ENCODE assay signal across 25 mouse cellular contexts in genomic region chr3:145778406-145778922, GRCm38 (mm10). TPM values are rescaled to one million over a fixed set of nuclear protein-coding genes. Genes with fewer than 3 reads are reported as not detected.
DNase-seq lines count a peak whose midpoint lies in the region; ATAC-seq and TF ChIP-seq lines count a peak whose summit lies in the region.
"Had no signal": no experiment of that assay in that cellular context is flagged by ENCODE, and none has a peak within 500 bp of the region (broad histone marks: within the 10 kb centered on the region; RNA-seq: fewer than 3 reads in every experiment).

No protein-coding gene starts in this region.

- H3K9me3 ChIP-seq in hindbrain, embryonic 16.5 days (ENCODE audit: control insufficient read depth, low read length) = no peaks in the 10 kb centered on the region
- H3K9me3 ChIP-seq in hindbrain, embryonic 11.5 days (ENCODE audit: control insufficient read depth, low read length) = no peaks in the 10 kb centered on the region
- H3K9me3 ChIP-seq in limb, embryonic 13.5 days = no peaks in the 10 kb centered on the region
- H3K9me3 ChIP-seq in limb, embryonic 10.5 days (replicated peaks) = no peaks in the 10 kb centered on the region
- no peaks in the 10 kb centered on the region for H3K9me3 ChIP-seq in embryonic facial prominence, embryonic 12.5 days
- H3K9me3 ChIP-seq in limb, embryonic 14.5 days (ENCODE audit: control insufficient read depth, low read length) = no peaks in the 10 kb centered on the region
- H3K9me3 ChIP-seq: forebrain, embryonic 12.5 days; hindbrain, embryonic 15.5 days; intestine, embryonic 15.5 days; midbrain, embryonic 15.5 days; neural tube, embryonic 12.5 days had no signal

- ATAC-seq in hindbrain, embryonic 16.5 days = peak; percentile 35; the same call in 1 of the 2 replicates
- no peak for ATAC-seq in hindbrain, embryonic 11.5 days (ENCODE audit: low FRiP score)
- no peak; the same call in 1 of the 2 replicates for ATAC-seq in limb, embryonic 13.5 days (ENCODE audit: low FRiP score, low read depth)
- no peak for ATAC-seq in embryonic facial prominence, embryonic 12.5 days (ENCODE audit: insufficient number of reproducible peaks, insufficient read depth, low FRiP score, low TSS enrichment)
- no peak for ATAC-seq in limb, embryonic 14.5 days (ENCODE audit: low FRiP score, low read depth)
- ATAC-seq: intestine, embryonic 15.5 days; midbrain, embryonic 15.5 days had no signal

- no peak for TF ChIP-seq POLR2A in limb, embryonic 14.5 days (IDR thresholded peaks at IDR 0.05; ENCODE audit: borderline replicate concordance, extremely low read depth, insufficient read depth, insufficient read length)

- peaks cover 2% of the 10 kb centered on the region; the same call in 1 of the 2 replicates for H3K4me1 ChIP-seq in hindbrain, embryonic 16.5 days (ENCODE audit: control insufficient read depth, insufficient read depth, low read depth, low read length)
- H3K4me1 ChIP-seq in hindbrain, embryonic 11.5 days (replicated peaks; ENCODE audit: control insufficient read depth, insufficient read depth, low read length) = 0 out of 2 replicates have a peak, but pooled peaks cover 2% of the 10 kb centered on the region
- peaks cover 24% of the 10 kb centered on the region for H3K4me1 ChIP-seq in limb, embryonic 13.5 days
- peaks cover 11% of the 10 kb centered on the region; the same call in 1 of the 2 replicates for H3K4me1 ChIP-seq in limb, embryonic 10.5 days
- peaks cover 14% of the 10 kb centered on the region; the same call in 1 of the 2 replicates for H3K4me1 ChIP-seq in embryonic facial prominence, embryonic 12.5 days
- H3K4me1 ChIP-seq in limb, embryonic 14.5 days (ENCODE audit: control insufficient read depth, insufficient read depth, low read length) = peaks cover 12% of the 10 kb centered on the region
- H3K4me1 ChIP-seq: midbrain, embryonic 15.5 days; neural tube, embryonic 12.5 days had no signal

- no peaks in the 10 kb centered on the region for H3K27me3 ChIP-seq in hindbrain, embryonic 16.5 days (replicated peaks; ENCODE audit: control insufficient read depth, insufficient read depth, low read length)
- no peaks in the 10 kb centered on the region for H3K27me3 ChIP-seq in hindbrain, embryonic 11.5 days (ENCODE audit: control insufficient read depth, insufficient read depth, low read length)
- H3K27me3 ChIP-seq in limb, embryonic 13.5 days = no peaks in the 10 kb centered on the region
- H3K27me3 ChIP-seq in limb, embryonic 10.5 days (ENCODE audit: low read depth, poor library complexity, severe bottlenecking) = no peaks in the 10 kb centered on the region
- no peaks in the 10 kb centered on the region for H3K27me3 ChIP-seq in embryonic facial prominence, embryonic 12.5 days
- no peaks in the 10 kb centered on the region for H3K27me3 ChIP-seq in limb, embryonic 14.5 days (ENCODE audit: control insufficient read depth, insufficient read depth, low read length)
- H3K27me3 ChIP-seq: forebrain, embryonic 12.5 days; hindbrain, embryonic 15.5 days; intestine, embryonic 15.5 days; midbrain, embryonic 15.5 days; neural tube, embryonic 12.5 days had no signal

- no peak overlapping the region for H3K9ac ChIP-seq in hindbrain, embryonic 16.5 days (ENCODE audit: low read depth, low read length)
- no peak overlapping the region for H3K9ac ChIP-seq in hindbrain, embryonic 11.5 days (ENCODE audit: low read depth, low read length)
- H3K9ac ChIP-seq in limb, embryonic 13.5 days = no peak overlapping the region
- no peak overlapping the region for H3K9ac ChIP-seq in embryonic facial prominence, embryonic 12.5 days
- H3K9ac ChIP-seq in limb, embryonic 14.5 days (ENCODE audit: low read depth, low read length, severe bottlenecking) = no peak overlapping the region
- H3K9ac ChIP-seq: forebrain, embryonic 12.5 days; hindbrain, embryonic 15.5 days; intestine, embryonic 15.5 days; liver, embryonic 14.5 days; midbrain, embryonic 15.5 days; neural tube, embryonic 12.5 days had no signal

- 77% methylated on average over 6 of the region's 6 CpGs for WGBS in hindbrain, embryonic 16.5 days
- 82% methylated on average over 6 of the region's 6 CpGs for WGBS in hindbrain, embryonic 11.5 days
- 72% methylated on average over 6 of the region's 6 CpGs for WGBS in limb, embryonic 13.5 days
- WGBS in limb, embryonic 10.5 days = 87% methylated on average over 6 of the region's 6 CpGs
- WGBS in embryonic facial prominence, embryonic 12.5 days = 77% methylated on average over 6 of the region's 6 CpGs
- WGBS in limb, embryonic 14.5 days = 68% methylated on average over 6 of the region's 6 CpGs

- no peaks in the 10 kb centered on the region for H3K36me3 ChIP-seq in hindbrain, embryonic 16.5 days (ENCODE audit: control insufficient read depth, insufficient read depth, low read length)
- no peaks in the 10 kb centered on the region for H3K36me3 ChIP-seq in hindbrain, embryonic 11.5 days (ENCODE audit: control insufficient read depth, insufficient read depth, low read length)
- no peaks in the 10 kb centered on the region for H3K36me3 ChIP-seq in limb, embryonic 13.5 days
- H3K36me3 ChIP-seq in limb, embryonic 10.5 days = no peaks in the 10 kb centered on the region
- no peaks in the 10 kb centered on the region for H3K36me3 ChIP-seq in embryonic facial prominence, embryonic 12.5 days
- H3K36me3 ChIP-seq in limb, embryonic 14.5 days (ENCODE audit: control insufficient read depth, insufficient read depth, low read length) = no peaks in the 10 kb centered on the region
- H3K36me3 ChIP-seq: forebrain, embryonic 12.5 days; hindbrain, embryonic 15.5 days; intestine, embryonic 15.5 days; midbrain, embryonic 15.5 days; neural tube, embryonic 12.5 days had no signal

- no peak overlapping the region for H3K4me2 ChIP-seq in hindbrain, embryonic 16.5 days (ENCODE audit: low read length)
- H3K4me2 ChIP-seq in hindbrain, embryonic 11.5 days (replicated peaks; ENCODE audit: low read depth, low read length) = no peak overlapping the region
- H3K4me2 ChIP-seq in limb, embryonic 13.5 days (replicated peaks) = no peak overlapping the region
- H3K4me2 ChIP-seq in embryonic facial prominence, embryonic 12.5 days (replicated peaks) = no peak overlapping the region
- H3K4me2 ChIP-seq in limb, embryonic 14.5 days (replicated peaks; ENCODE audit: low read depth, low read length, severe bottlenecking) = no peak overlapping the region
- H3K4me2 ChIP-seq: forebrain, embryonic 12.5 days; hindbrain, embryonic 15.5 days; intestine, embryonic 15.5 days; midbrain, embryonic 15.5 days; neural tube, embryonic 12.5 days had no signal

- no peak overlapping the region for H3K27ac ChIP-seq in hindbrain, embryonic 16.5 days (ENCODE audit: low read depth, low read length)
- no peak overlapping the region for H3K27ac ChIP-seq in hindbrain, embryonic 11.5 days (ENCODE audit: low read depth, low read length)
- H3K27ac ChIP-seq in limb, embryonic 13.5 days = peak overlapping the region; percentile 45; the same call in 1 of the 2 replicates
- H3K27ac ChIP-seq in limb, embryonic 10.5 days = no peak overlapping the region
- peak overlapping the region; percentile 36; the same call in 1 of the 2 replicates for H3K27ac ChIP-seq in embryonic facial prominence, embryonic 12.5 days
- 0 out of 2 replicates have a peak overlapping the region, but pooled peaks have one; percentile 40 for H3K27ac ChIP-seq in limb, embryonic 14.5 days (replicated peaks; ENCODE audit: low read depth, low read length)
- H3K27ac ChIP-seq: forebrain, embryonic 12.5 days; hindbrain, embryonic 15.5 days; intestine, embryonic 15.5 days; left cerebral cortex, adult 2 months; liver, embryonic 14.5 days; macrophage; midbrain, embryonic 15.5 days; neural tube, embryonic 12.5 days; stomach, postnatal 0 days had no signal

- H3K4me3 ChIP-seq in hindbrain, embryonic 16.5 days (ENCODE audit: low read length) = no peak overlapping the region
- H3K4me3 ChIP-seq in hindbrain, embryonic 11.5 days (ENCODE audit: low read depth, low read length) = no peak overlapping the region
- H3K4me3 ChIP-seq in limb, embryonic 13.5 days = no peak overlapping the region
- H3K4me3 ChIP-seq in limb, embryonic 10.5 days = no peak overlapping the region
- no peak overlapping the region for H3K4me3 ChIP-seq in embryonic facial prominence, embryonic 12.5 days
- no peak overlapping the region for H3K4me3 ChIP-seq in limb, embryonic 14.5 days (replicated peaks; ENCODE audit: low read length)
- H3K4me3 ChIP-seq: forebrain, embryonic 12.5 days; hindbrain, embryonic 15.5 days; intestine, embryonic 15.5 days; left cerebral cortex, adult 2 months; midbrain, embryonic 15.5 days; neural tube, embryonic 12.5 days had no signal

- DNase-seq in hindbrain, embryonic 11.5 days (ENCODE audit: low spot score) = no peak
- no peak for DNase-seq in limb, embryonic 10.5 days (ENCODE audit: low spot score)
- DNase-seq in limb, embryonic 14.5 days (ENCODE audit: low spot score) = no peak
- no peak for DNase-seq in embryo, embryonic 9.5 days (ENCODE audit: extremely low spot score)
- DNase-seq: adrenal gland, postnatal 10 days; cerebellum, adult 2 months; cerebellum, postnatal 36 days; embryo, embryonic 11 days; gastrocnemius, postnatal 10 days; kidney, postnatal 4 days; right cerebral cortex, postnatal 14 days; thymus, adult 2 months; thymus, postnatal 4 days had no signal

RNA-seq across cellular contexts. Expression of gene Ddah1, which starts 20.0 kb away (rescaled TPM):
- 119 and 132 TPM in 2 replicates for polyA plus RNA-seq in hindbrain, embryonic 16.5 days (2015; fragmentation: Nextera tagmentation; extraction: Ambion mirVana)
- 34.7 and 37.4 TPM in 2 replicates for polyA plus RNA-seq in hindbrain, embryonic 11.5 days (2014; fragmentation: Nextera tagmentation; extraction: Ambion mirVana)
- polyA plus RNA-seq in limb, embryonic 13.5 days (2015; fragmentation: Nextera tagmentation; extraction: Ambion mirVana) = 49.7 and 55.7 TPM in 2 replicates
- 13.7 and 14.2 TPM in 2 replicates for polyA plus RNA-seq in limb, embryonic 10.5 days (2016; fragmentation: Nextera tagmentation; extraction: Ambion mirVana)
- 38.8 and 41.3 TPM in 2 replicates for polyA plus RNA-seq in embryonic facial prominence, embryonic 12.5 days (2016; fragmentation: Nextera tagmentation; extraction: Ambion mirVana)
- 32.2 and 35.4 TPM in 2 replicates for polyA plus RNA-seq in limb, embryonic 14.5 days (2012; rRNA removed)
- polyA plus RNA-seq in limb, embryonic 14.5 days (2014; fragmentation: Nextera tagmentation; extraction: Ambion mirVana) = 47.1 and 48.2 TPM in 2 replicates

Comparison
In these comparisons a context has a peak if more than half of its experiments do, and no peak if none do; other contexts are left out.
1. H3K27ac ChIP-seq: peak in limb, embryonic 13.5 days (single experiment), embryonic facial prominence, embryonic 12.5 days (single experiment) and limb, embryonic 14.5 days (single experiment); none in hindbrain, embryonic 16.5 days (single experiment), hindbrain, embryonic 11.5 days (single experiment) and limb, embryonic 10.5 days (single experiment).